Mouse (Mus musculus) CD8-positive naive resting alpha-beta T cell, adult 2 months (primary cell): ENCODE measurements around the gene Cflar.
"Not testable (repeated sequence)": the region's sequence is repeated elsewhere in the genome, so short reads cannot be mapped to it uniquely, and the experiment has no call there.

ENCODE experiments used
- DNase-seq, 2 experiments: peaks; one replicate each; pipeline ENCODE4 v3.0.0; 2022; ENCODE audit warnings: low read depth in 2 of 2, low spot score in 2 of 2

Cflar gene

DNA sequence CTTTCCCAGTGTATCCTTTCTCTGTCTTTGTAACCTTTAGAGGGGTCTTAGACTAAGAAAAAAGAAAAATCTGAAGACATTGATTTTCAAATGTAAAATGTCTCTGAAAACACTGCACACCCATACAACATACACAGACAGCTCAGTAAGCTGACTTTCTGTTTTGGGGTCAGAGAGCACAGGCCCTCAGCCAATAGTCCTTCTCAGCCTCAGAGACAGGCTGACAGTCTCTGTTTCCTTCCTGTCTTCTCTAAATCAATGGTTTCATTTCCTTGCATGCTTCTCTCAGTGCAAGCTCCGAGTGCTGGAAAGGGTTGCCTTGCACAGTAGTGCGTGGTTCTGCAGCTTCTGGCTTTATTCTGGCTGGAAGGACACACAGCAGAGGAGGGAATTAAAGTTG, 62.6 kb downstream of the Cflar start:
- no peak for DNase-seq

DNA sequence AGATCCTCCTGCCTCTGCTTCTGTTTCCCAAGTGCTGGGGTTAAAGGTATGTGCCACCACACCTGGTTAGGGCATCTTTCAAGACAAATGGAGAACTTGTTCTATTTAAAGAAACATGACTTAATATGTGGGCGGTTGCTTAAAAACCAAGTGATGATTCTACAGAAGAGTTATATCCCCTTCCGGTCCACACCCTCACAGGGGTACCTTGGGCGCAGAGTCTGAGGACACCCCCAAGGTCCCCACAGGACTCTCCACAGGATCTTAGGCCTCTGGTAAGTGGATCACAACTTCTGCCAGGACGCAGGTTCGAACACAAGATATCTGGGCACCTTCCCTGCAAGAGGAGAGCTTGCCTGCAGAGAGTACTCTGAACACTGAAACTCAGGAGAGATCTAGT, 64.1 kb downstream of the Cflar start:
- DNase-seq: no peak

DNA sequence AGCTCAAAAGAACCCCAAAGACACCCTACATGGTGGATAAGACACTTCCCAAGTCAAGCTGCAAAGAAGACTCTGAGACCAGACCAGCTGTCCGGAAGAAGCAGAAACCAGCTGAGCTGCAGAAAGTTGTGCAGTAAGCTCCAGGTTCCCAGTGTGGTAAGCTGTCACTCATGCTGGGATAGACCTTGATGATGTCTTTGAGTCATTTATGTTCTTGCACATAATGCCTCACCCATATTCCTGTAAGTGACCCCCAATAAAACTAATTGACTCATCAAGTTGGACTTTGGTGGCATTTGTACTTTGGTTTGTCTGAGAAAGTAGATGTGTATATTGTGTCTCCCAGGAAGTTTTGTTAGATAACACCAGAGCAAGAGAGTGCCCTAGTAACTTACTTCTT, 66.3 kb downstream of the Cflar start:
- no peak for DNase-seq

DNA sequence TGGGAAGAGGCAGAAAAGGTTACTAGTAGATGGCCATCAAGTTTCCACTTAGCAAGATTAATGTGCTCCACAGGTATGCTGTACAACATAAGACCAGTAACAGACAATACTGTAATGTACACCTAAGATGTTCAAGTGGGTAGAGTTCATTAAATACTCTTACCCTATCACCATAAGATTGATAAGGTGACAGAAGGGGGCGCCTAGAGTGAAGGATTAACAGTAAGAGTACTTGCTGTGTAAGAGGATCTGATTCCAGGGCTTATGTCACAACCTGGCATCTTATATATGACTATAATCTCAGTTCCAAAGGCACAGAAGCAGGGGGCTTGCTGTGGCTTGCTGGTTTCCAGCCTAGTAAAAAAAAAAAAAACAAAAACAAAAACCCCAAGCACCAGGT, 66.9 kb downstream of the Cflar start:
- peak; percentile 43 to 61 for DNase-seq

DNA sequence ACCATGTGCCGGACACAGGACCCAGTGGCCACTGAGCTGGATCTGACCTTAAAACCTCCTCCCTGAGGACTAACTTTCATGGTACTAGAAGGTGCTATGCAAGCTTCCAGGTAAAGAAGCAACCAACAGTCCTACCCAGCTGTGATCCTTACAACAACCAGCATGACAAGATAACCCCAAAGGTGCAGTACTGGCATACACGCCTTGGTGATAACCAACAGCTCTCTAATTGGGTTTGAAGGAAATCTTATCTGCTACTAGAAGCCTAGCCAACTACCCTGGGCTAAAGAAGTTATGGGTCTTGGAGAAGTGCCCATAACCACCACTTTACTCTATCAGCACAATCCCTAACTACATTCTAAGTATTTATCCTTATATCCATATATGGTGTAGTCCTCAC, 75.0 kb downstream of the Cflar start:
- no peak for DNase-seq

DNA sequence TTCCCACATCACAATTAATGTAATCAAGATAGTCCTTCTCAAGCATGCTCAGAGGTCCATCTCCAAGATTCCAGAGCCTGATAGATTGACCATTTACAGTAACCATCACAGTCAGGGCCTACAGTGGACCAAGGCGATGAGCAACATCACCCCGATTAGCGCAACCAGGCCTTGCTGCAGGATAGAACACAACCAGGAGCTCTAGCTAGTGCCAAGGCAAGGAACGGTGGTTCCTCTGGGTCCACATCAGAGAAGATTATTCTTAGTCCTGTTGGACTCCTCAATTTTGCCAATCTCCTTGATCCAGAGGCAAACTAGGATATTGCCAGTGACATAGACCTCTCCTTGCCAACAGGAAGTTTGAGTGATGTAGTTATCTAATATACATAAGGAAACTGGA, 77.1 kb downstream of the Cflar start:
- DNase-seq: no peak

DNA sequence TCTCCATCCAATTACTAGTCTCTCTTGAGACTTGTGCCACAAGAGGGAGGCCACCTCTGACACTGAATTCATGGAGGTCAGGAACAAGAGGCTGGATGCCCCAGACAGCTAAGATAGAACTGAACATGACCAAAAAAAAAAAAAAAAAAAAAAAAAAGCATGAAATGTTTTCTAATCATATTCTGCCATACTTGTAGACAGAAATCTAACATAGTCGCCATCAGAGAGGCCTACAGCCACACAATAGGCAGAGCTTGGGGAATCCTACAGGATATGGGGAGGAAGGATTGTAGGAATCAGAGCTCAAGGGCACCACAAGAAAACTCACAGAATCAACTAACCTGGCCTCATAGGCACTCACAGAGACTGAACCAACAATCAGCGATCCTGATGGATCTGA, 83.4 kb downstream of the Cflar start:
- no peak for DNase-seq

DNA sequence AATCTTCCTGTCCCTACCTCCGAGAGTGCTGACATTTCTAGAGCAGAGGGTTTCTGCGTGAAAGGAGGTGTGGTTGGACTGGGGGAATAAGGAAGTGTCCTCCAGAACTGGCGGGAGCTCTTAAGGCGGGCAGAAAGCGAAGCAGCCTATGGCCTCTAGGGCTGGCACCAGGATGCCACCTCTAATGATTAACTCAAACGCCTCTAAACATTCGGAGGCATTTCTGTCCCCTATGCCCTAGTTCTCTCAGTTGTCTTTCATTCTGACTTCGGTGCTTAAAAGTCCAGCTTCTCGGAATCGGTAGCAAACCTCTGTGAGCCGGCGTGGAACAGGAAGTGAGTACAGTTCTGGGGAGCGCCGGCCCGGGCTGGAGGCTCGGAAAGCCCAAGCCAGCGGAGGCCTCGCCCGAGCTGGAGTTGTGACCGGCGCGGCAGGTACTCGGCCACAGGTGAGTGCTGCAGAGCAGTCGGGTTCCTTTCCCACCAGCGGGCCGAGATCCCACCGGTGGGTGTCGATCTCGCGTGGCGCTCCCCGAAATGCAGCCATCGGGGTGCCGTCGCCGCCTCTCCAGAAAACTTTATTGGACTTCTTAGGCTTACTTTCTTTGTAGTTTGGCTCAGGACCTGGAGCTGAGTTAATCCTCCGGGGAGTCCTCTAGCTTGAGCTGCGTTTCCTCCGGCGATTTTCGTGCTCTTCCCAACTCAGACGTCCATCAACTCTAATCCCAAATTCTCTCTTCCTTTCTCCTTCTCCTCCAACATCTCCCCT, 84.2 kb downstream of the Cflar start, which contains the start of gene Casp8:
TSS of gene Casp8 (plus strand) at position 84 of the 768 bp plus-strand sequence.
- peak; percentile 41 to 46 for DNase-seq

DNA sequence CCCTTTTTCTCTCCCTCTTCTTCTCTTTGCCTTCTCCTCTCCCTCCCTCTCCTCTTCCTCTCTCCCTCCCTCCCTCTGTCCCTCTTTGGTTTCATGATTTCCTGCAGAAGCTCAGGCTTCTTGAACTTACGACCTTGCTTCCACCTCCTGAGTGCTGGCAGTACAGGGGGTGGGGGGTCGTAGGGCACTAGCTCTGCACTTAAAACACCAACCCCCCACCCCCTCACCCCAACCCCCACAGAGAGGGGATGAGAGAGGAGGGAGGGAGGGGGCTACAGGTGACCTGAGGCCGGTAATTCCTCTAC, 84.7 kb downstream of the Cflar start:
- DNase-seq: no peak

DNA sequence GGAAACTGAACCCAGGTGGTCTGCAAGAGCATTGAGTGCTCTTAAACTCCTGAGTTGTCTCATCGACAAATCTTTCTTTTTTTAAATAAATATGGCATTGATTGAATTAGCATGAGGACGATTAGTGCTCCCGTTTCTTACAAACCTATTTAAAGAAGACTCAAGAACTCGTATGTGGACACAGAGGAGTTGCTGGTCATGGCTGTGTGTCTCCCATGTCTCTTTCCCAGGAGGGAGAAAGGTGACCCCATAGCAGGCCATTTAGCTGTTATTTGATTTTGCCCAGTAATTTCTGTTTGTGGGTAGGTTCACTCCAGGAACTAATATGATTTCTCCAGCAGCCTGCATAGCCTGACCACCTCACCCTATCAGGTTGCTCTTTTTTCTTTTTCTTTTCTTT, 85.5 kb downstream of the Cflar start:
- DNase-seq: no peak

DNA sequence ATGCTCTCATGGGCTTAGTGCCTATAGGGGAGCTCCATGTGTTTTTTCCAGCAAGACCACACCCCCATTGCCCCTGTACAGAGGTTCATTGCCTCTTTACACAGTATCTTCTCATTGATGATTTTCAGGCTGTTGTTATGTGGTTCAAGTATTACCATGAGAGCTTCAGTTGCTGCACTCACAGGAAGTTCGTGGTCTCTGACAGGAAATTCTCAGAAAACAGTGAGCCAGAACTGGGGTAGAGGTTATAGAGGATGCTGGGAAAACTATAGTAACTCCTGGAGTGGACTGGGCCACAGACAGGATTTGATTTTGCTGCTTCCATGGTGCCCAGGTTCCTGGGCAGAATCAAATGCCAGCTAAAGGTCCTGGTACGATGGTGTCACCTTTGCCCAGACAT, 86.1 kb downstream of the Cflar start:
- DNase-seq: peak; percentile 69 to 76

DNA sequence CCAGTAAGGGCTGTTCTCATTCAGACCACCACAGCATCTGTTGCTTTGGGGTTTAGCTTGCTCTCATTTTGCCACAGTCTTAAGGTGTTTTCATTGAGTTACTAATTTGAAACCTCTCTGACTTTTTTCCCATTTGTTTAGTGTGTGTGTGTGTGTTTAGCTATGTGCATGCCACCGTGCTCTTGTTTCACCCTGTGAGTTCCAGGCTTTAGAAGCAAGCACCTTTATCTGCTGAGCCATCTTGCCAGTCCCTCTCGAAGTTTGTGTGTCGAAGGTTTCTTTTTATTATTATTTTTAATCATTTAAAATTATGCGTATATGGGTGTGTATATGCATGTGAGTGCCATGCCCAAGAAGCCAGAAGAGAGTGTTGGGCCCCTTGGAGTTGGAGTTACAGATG, 87.6 kb downstream of the Cflar start:
- no peak for DNase-seq

DNA sequence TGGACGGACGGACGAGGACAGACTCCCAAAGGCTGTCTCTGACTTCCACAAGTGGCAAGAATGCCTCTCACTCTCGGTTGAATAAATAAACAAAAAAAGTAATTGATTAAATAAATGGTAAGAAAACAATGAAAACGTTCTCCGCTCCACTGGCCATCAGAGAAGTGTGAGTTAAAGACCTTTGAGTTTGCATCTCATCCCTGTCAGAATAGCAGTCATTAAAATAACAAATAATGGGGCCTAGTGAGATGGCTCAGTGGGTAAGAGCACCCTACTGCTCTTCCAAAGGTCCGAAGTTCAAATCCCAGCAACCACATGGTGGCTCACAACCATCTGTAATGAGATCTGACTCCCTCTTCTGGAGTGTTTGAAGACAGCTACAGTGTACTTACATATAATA, 89.3 kb downstream of the Cflar start:
- DNase-seq: not testable (repeated sequence)

DNA sequence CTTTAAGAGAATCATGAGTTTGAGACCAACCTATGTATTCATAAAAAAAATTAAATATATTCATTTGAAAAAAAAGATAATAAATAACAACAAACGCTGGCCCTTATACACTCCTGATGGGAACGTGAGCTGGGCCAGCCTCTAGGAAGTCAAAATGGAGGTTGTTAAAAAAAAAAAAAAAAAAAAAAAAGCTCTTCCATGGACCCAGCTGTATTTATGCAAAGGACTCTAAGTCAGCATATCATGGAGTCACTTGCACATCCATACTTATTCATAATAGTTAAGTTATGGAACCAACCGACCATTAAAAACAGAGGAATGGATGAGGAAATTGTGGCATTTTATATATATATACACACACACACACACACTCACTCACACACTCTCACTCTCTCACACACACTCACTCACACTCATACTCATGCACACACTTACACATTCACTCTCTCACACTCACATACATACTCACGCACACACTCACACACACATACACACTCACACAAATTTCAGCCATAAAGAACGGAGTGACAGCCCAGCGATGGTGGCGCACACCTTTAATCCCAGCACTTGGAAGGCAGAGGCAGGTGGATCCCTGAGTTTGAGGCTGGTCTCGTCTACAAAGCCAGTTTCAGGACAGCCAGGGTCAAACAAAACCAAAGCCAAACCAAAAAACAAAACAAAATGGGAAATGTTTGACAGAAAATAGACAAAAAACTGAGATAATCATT, 90.4 kb downstream of the Cflar start:
- DNase-seq: no peak

DNA sequence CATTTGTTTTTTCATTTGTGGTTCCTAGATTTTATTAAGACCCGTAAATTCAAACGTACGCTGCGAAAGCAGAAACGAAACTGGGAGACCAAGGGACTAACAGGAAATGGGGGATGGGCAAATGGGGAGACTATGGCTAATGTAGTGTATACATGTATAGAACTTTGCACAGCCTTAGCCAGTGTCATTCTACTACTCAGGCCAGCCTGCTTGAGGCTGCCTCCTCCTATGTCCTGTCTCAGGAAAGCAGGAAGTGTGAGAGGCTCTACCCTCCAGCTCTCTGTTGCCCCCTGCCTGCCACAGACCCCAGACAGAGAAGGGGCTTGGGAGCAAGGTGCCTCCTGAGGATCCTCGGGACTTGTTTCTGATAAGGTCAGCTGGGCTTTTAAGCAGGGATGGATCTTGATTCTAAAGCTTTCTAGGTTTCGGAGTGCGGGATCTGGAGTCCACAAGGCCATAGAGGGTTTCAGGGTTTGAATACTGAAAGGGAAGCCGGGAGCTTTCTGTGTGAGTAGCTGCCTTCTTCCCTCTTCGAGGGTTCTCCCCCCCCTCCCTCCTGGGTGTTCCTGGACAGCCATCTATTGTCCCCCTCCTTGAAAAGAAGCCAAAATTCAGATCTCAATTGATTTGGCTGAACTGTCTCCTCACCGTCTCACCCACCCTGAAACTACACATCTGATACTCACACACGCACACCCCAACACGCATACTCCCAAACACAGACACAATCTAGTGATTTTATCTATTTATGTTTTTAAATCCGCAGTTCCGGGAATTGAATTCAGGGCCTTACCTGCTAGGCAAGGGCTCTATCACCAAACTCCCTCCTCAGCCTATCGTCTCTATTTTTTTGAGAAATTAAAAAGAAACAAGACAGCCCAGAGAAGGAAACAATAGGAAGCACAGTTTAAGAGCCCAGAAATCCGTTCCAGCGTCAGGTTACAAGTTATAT, 91.3 kb downstream of the Cflar start:
- DNase-seq: peak; percentile 64 to 77

DNA sequence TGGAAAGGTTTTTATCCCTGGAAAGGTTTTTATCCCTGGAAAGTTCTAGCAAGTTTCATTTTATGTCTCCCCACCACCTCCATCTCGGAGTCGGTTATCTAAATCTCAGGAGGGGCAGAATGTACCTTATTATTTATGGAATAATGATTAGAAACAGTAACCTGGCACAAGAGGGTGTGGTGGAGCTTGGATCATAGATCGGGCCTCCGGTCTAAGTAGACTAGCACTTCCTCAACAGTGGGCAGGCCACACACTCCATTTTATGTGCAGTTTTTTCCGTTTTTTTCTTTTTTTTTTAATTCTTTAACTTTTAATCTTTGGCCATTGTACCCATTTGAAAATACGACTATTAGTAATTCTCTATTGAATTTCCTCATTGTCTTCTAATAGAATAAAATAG, 92.2 kb downstream of the Cflar start:
- no peak for DNase-seq

DNA sequence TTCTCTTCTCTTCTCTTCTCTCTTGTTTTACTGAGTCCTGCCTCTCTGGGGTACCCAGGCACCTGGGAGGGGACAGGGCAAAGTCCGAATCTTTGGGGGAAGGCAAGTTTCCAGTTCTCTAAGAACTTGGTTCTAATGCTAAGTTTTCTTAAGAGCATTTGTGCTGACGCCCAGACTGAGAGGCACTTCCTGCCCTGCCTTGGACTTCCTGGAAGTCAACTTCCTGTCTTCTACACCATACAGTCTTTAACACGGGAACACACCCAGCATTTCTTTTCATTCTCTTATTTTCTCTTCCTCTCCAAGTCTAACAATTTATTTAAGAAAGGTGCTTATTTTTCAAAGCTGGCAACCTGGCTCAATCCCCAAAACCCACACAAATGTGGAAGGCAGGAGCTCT, 95.3 kb downstream of the Cflar start:
- DNase-seq: peak in 1 of 2 experiments; percentile 33
